Mouse (Mus musculus) spleen, adult 2 months (tissue): ENCODE measurements around the gene Trim62. TPM values are rescaled to one million over a fixed set of nuclear protein-coding genes. Genes with fewer than 3 reads are reported as not detected.
"Not testable (repeated sequence)": the region's sequence is repeated elsewhere in the genome, so short reads cannot be mapped to it uniquely, and the experiment has no call there.

Experiments
- DNase-seq, 2 experiments: peaks; one replicate each; pipeline versions ENCODE4 v3.0.0 to v3.0.0-alpha.2; 2012 to 2021; ENCODE audit warnings: low spot score in 2 of 2, low read depth in 1 of 2
- H3K27ac ChIP-seq: fragments of 200-500 bp; 2 replicates; pipeline ENCODE4 v1.5.1; 2012; ENCODE audit warnings: low read length, inconsistent platforms; ENCODE audit not compliant: insufficient read depth
- H3K27me3 ChIP-seq: fragments of 200-500 bp; 2 replicates; pipeline ENCODE4 v1.6.1; 2012; ENCODE audit warnings: mild to moderate bottlenecking, moderate library complexity, low read length, inconsistent platforms; ENCODE audit not compliant: control insufficient read depth, insufficient read depth
- H3K36me3 ChIP-seq: fragments of 200-500 bp; 2 replicates; pipeline ENCODE4 v1.6.1; 2012; ENCODE audit warnings: mild to moderate bottlenecking, low read length, inconsistent platforms; ENCODE audit not compliant: control insufficient read depth, insufficient read depth
- H3K4me1 ChIP-seq: fragments of 200-500 bp; 2 replicates; pipeline ENCODE4 v1.6.1; 2011; ENCODE audit warnings: inconsistent platforms; ENCODE audit not compliant: control insufficient read depth, insufficient read depth, insufficient read length
- H3K4me3 ChIP-seq: fragments of 200-500 bp; 2 replicates; pipeline ENCODE4 v1.5.1; 2011; ENCODE audit warnings: mild to moderate bottlenecking, inconsistent platforms; ENCODE audit not compliant: insufficient read depth, insufficient read length; ENCODE audit errors: extremely low read depth
- CTCF ChIP-seq: fragments of 200-500 bp; IDR thresholded peaks from 2 replicates; pipeline ENCODE4 v1.5.1; 2011; ENCODE audit warnings: mild to moderate bottlenecking, inconsistent platforms; ENCODE audit not compliant: insufficient read depth, insufficient read length, insufficient replicate concordance; ENCODE audit errors: extremely low read depth
- POLR2A ChIP-seq: fragments of 200-500 bp; IDR thresholded peaks from 2 replicates; pipeline ENCODE4 v1.6.1; 2011; ENCODE audit warnings: low read depth, low read length, inconsistent platforms
- WGBS: fragments of 180-500 bp; shearing (Covaris S2); methylation state at CpG from one replicate; pipeline ENCODE4 v1.1.7; 2018; 5-methylcytosine and 5-hydroxymethylcytosine counted together
- polyA plus RNA-seq: library from polyadenylated mRNA; depleted of rRNA; stranded (reverse); fragments of >200 nt; gene quantifications from 2 replicates; pipeline ENCODE4 v1.2.3, GENCODE M21; 2012

Trim62 gene
- polyA plus RNA-seq, 1 experiment, result 3.9 TPM

- Histone ChIP-seq H3K4me3 (no peak overlapping the region), H3K36me3 (no peaks in the 10 kb centered on the region), H3K27ac (no peak overlapping the region), H3K27me3 (no peaks in the 10 kb centered on the region), H3K4me1 (no peaks in the 10 kb centered on the region)
- TF ChIP-seq CTCF (no peak), POLR2A (no peak)
- DNase-seq, result no peak
- WGBS, result 87% methylated on average over 3 of the region's 3 CpGs
Measured at GRCm38 (mm10) chr4:128848961-128849360, 34.4 kb upstream of the Trim62 start.

- Histone ChIP-seq H3K27ac (no peak overlapping the region), H3K4me3 (no peak overlapping the region), H3K27me3 (no peaks in the 10 kb centered on the region), H3K36me3 (no peaks in the 10 kb centered on the region), H3K4me1 (no peaks in the 10 kb centered on the region)
- no peak for TF ChIP-seq POLR2A
- no peak for TF ChIP-seq CTCF
- 81% methylated on average over 7 of the region's 7 CpGs for WGBS
- DNase-seq, result no peak
Measured at GRCm38 (mm10) chr4:128849686-128850085, 33.7 kb upstream of the Trim62 start.

- Histone ChIP-seq H3K4me3 (no peak overlapping the region), H3K27me3 (no peaks in the 10 kb centered on the region), H3K27ac (no peak overlapping the region), H3K36me3 (no peaks in the 10 kb centered on the region), H3K4me1 (no peaks in the 10 kb centered on the region)
- 88% methylated on average over 12 of the region's 12 CpGs for WGBS
- TF ChIP-seq POLR2A (no peak), CTCF (no peak)
- no peak for DNase-seq
Measured at GRCm38 (mm10) chr4:128852266-128852887, 31.0 kb upstream of the Trim62 start.

- no peaks in the 10 kb centered on the region for H3K27me3 ChIP-seq
- TF ChIP-seq POLR2A, result no peak
- no peak for TF ChIP-seq CTCF
- no peak overlapping the region for H3K4me3 ChIP-seq
- no peak overlapping the region for H3K27ac ChIP-seq
- 90% methylated on average over 11 of the region's 11 CpGs for WGBS
- no peaks in the 10 kb centered on the region for H3K36me3 ChIP-seq
- no peak for DNase-seq
- no peaks in the 10 kb centered on the region for H3K4me1 ChIP-seq
Measured at GRCm38 (mm10) chr4:128853117-128853516, 30.3 kb upstream of the Trim62 start.

- Histone ChIP-seq H3K36me3 (no peaks in the 10 kb centered on the region), H3K27me3 (no peaks in the 10 kb centered on the region), H3K4me3 (no peak overlapping the region), H3K4me1 (no peaks in the 10 kb centered on the region), H3K27ac (no peak overlapping the region)
- TF ChIP-seq CTCF (no peak), POLR2A (no peak)
- WGBS, result 76% methylated on average over 4 of the region's 4 CpGs
- no peak for DNase-seq
Measured at GRCm38 (mm10) chr4:128855613-128856040, 27.8 kb upstream of the Trim62 start.

GRCm38 (mm10) chr4:128857212-128857611 lies 26.2 kb upstream of the Trim62 start:
- no peak for DNase-seq
- no peaks in the 10 kb centered on the region for H3K36me3 ChIP-seq
- H3K27me3 ChIP-seq, result no peaks in the 10 kb centered on the region
- 66% methylated on average over 2 of the region's 2 CpGs for WGBS
- no peak overlapping the region for H3K27ac ChIP-seq
- H3K4me3 ChIP-seq, result no peak overlapping the region
- TF ChIP-seq POLR2A, result no peak
- no peak for TF ChIP-seq CTCF
- H3K4me1 ChIP-seq, result no peaks in the 10 kb centered on the region

- DNase-seq, result peak; percentile 50 to 56
- not testable (repeated sequence) for H3K27ac ChIP-seq, H3K36me3 ChIP-seq, H3K4me3 ChIP-seq, H3K27me3 ChIP-seq, H3K4me1 ChIP-seq
- TF ChIP-seq CTCF, result peak; percentile 61; the same call in 1 of the 2 replicates
Measured at GRCm38 (mm10) chr4:128858226-128858625, 25.2 kb upstream of the Trim62 start.
